Mouse (Mus musculus): ENCODE results near the gene Pilra. TPM values are rescaled to one million over a fixed set of nuclear protein-coding genes. Genes with fewer than 3 reads are reported as not detected.

Pilra gene
- polyA plus RNA-seq, 1 experiment from 2014 or later: 1.1 TPM

GRCm38 (mm10) chr5:137778635-137779034 is 57.4 kb downstream of the Pilra start, which contains the start of gene Ppp1r35:
Gene Ppp1r35, plus strand, starts transcription at chr5:137778849.
- under 1% methylated on average over 29 of the region's 31 CpGs for WGBS

DNA sequence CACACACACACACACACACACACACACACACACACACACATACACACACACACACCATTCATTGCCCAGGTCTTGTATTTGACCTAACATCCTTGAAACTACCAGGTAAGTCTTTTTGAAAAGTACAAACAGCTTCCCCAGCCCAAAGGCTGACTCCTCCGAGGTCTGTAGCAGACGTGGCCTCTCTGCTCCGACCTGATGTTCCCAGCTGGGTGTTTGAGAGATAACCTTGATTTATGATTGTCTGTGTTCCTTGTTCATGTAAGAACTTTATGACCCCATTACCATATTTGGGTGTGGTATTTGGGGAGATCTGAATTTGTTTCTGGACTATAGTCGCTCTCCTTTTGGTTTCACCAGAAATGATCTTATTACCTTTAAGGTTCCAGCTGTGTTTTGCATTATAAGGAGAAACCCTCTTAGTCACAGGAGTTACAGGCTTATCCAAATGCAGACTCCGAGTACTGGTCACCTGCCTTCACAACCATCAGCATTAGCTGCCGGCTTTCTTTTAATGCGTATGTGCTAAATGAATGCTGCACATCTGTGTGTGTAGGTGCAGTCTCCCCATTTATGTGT is 58.7 kb downstream of the Pilra start:
- WGBS: 60% methylated on average over 7 of the region's 7 CpGs
- no peak overlapping the region for H3K9ac ChIP-seq (ENCODE audit: low read depth, low read length)
- H3K9me3 ChIP-seq (ENCODE audit: control insufficient read depth, low read length): no peaks in the 10 kb centered on the region
- H3K4me1 ChIP-seq (ENCODE audit: control insufficient read depth, insufficient read depth, low read length): 0 out of 2 replicates have a peak, but pooled peaks cover 4% of the 10 kb centered on the region
- no peak overlapping the region for H3K27ac ChIP-seq (ENCODE audit: low read depth, low read length)
- no peak for ATAC-seq (ENCODE audit: low FRiP score, low TSS enrichment)
- H3K4me3 ChIP-seq (ENCODE audit: low read length): no peak overlapping the region
- no peaks in the 10 kb centered on the region for H3K27me3 ChIP-seq (ENCODE audit: control insufficient read depth, insufficient read depth, low read length)
- no peak overlapping the region for H3K4me2 ChIP-seq (replicated peaks; ENCODE audit: low read depth, low read length)
- H3K36me3 ChIP-seq (ENCODE audit: control insufficient read depth, insufficient read depth, low read length): peaks cover 24% of the 10 kb centered on the region

More at GRCm38 (mm10) chr5:137778635-137779034, 57.4 kb downstream of the Pilra start, which contains the start of gene Ppp1r35:
- peak; percentile 95 for ATAC-seq (ENCODE audit: low FRiP score, low TSS enrichment)
- peaks cover 37% of the 10 kb centered on the region for H3K36me3 ChIP-seq (ENCODE audit: control insufficient read depth, insufficient read depth, low read length)
- peaks cover 14% of the 10 kb centered on the region for H3K4me1 ChIP-seq (ENCODE audit: control insufficient read depth, insufficient read depth, low read length)
- H3K9me3 ChIP-seq (ENCODE audit: control insufficient read depth, low read length): no peaks in the 10 kb centered on the region
- H3K4me3 ChIP-seq (ENCODE audit: low read length): peak within 1 kb of the TSS; percentile 94
- no peaks in the 10 kb centered on the region for H3K27me3 ChIP-seq (ENCODE audit: control insufficient read depth, insufficient read depth, low read length)
- H3K27ac ChIP-seq (ENCODE audit: low read depth, low read length): peak within 1 kb of the TSS; percentile 86
- H3K4me2 ChIP-seq (replicated peaks; ENCODE audit: low read depth, low read length): peak within 1 kb of the TSS; percentile 96
- H3K9ac ChIP-seq (ENCODE audit: low read depth, low read length): peak within 1 kb of the TSS; percentile 90

GRCm38 (mm10) chr5:137776408-137776918 is 59.6 kb downstream of the Pilra start:
- H3K4me1 ChIP-seq (ENCODE audit: control insufficient read depth, insufficient read depth, low read length): 0 out of 2 replicates have a peak, but pooled peaks cover 4% of the 10 kb centered on the region
- no peak overlapping the region for H3K27ac ChIP-seq (ENCODE audit: low read depth, low read length)
- WGBS: 29% methylated on average over 5 of the region's 5 CpGs
- H3K9me3 ChIP-seq (ENCODE audit: control insufficient read depth, low read length): no peaks in the 10 kb centered on the region
- no peaks in the 10 kb centered on the region for H3K27me3 ChIP-seq (ENCODE audit: control insufficient read depth, insufficient read depth, low read length)
- no peak overlapping the region for H3K9ac ChIP-seq (ENCODE audit: low read depth, low read length)
- no peak overlapping the region for H3K4me3 ChIP-seq (ENCODE audit: low read length)
- no peak overlapping the region for H3K4me2 ChIP-seq (replicated peaks; ENCODE audit: low read depth, low read length)
- 0 out of 2 replicates have a peak, but pooled peaks have one; percentile 36 for ATAC-seq (ENCODE audit: low FRiP score, low TSS enrichment)
- H3K36me3 ChIP-seq (ENCODE audit: control insufficient read depth, insufficient read depth, low read length): peaks cover 15% of the 10 kb centered on the region

DNA sequence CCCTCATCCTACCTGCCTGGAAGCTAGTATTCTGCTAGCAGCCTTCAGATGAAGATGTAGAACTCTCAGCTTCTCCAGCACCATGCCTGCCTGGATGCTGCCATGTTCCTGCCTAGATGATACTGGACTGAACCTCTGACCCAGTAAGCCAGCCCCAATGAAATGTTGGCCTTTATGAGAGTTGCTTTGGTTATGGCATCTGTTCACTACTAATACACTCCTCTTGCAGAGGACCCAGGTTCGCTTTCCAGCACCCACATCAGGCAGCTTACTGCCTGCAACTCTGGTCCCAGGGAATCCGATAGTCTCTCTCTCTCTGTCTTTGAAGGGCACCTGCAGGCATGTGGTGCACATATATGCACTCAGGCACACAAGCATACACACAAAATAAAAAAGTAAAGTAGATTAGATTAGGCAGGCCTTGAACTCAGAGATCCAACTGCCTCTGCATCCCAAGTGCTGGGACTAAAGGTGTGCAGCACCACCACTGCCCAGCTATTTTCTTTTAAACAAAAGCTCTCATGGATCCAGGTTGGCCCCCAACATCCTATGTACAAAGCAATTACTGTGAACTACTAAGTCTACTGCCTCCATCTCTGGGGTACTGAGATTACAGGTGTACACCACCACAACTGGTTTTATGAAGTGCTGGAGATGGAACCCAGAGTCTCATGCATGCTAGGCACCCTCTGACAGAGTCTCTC is 60.3 kb downstream of the Pilra start:
- Histone ChIP-seq H3K27ac (ENCODE audit: low read depth, low read length) (no peak overlapping the region), H3K9me3 (ENCODE audit: control insufficient read depth, low read length) (no peaks in the 10 kb centered on the region), H3K4me1 (ENCODE audit: control insufficient read depth, insufficient read depth, low read length) (0 out of 2 replicates have a peak, but pooled peaks cover 4% of the 10 kb centered on the region), H3K36me3 (ENCODE audit: control insufficient read depth, insufficient read depth, low read length) (peaks cover 9% of the 10 kb centered on the region), H3K4me3 (ENCODE audit: low read length) (no peak overlapping the region), H3K27me3 (ENCODE audit: control insufficient read depth, insufficient read depth, low read length) (no peaks in the 10 kb centered on the region), H3K4me2 (replicated peaks; ENCODE audit: low read depth, low read length) (no peak overlapping the region), H3K9ac (ENCODE audit: low read depth, low read length) (no peak overlapping the region)
- no peak for ATAC-seq (ENCODE audit: low FRiP score, low TSS enrichment)
- 95% methylated on average over 2 of the region's 2 CpGs for WGBS

GRCm38 (mm10) chr5:137772755-137773154 is 63.3 kb downstream of the Pilra start:
- Histone ChIP-seq H3K9me3 (ENCODE audit: control insufficient read depth, low read length) (no peaks in the 10 kb centered on the region), H3K4me3 (ENCODE audit: low read length) (no peak overlapping the region), H3K36me3 (ENCODE audit: control insufficient read depth, insufficient read depth, low read length) (no peaks in the 10 kb centered on the region), H3K4me2 (replicated peaks; ENCODE audit: low read depth, low read length) (no peak overlapping the region), H3K4me1 (ENCODE audit: control insufficient read depth, insufficient read depth, low read length) (no peaks in the 10 kb centered on the region), H3K9ac (ENCODE audit: low read depth, low read length) (no peak overlapping the region), H3K27ac (ENCODE audit: low read depth, low read length) (no peak overlapping the region), H3K27me3 (ENCODE audit: control insufficient read depth, insufficient read depth, low read length) (no peaks in the 10 kb centered on the region)
- no peak for ATAC-seq (ENCODE audit: low FRiP score, low TSS enrichment)

Other genes with a start within 250 kb of the Pilra start
- gene Mospd3, start 235.2 kb downstream of the Pilra start, polyA plus RNA-seq (2014; fragmentation: Nextera tagmentation; extraction: Ambion mirVana): 25.4 and 27.6 TPM in 2 replicates
- gene Pcolce, start 222.5 kb downstream of the Pilra start, polyA plus RNA-seq (2014; fragmentation: Nextera tagmentation; extraction: Ambion mirVana): 96.0 and 97.6 TPM in 2 replicates
- gene Fbxo24, start 207.3 kb downstream of the Pilra start, polyA plus RNA-seq (2014; fragmentation: Nextera tagmentation; extraction: Ambion mirVana): not detected in 2 replicates
- gene Lrch4, start 207.2 kb downstream of the Pilra start, polyA plus RNA-seq (2014; fragmentation: Nextera tagmentation; extraction: Ambion mirVana): 37.6 and 43.2 TPM in 2 replicates
- 5.7 and 12.5 TPM in 2 replicates for gene Gm20605, start 207.1 kb downstream of the Pilra start, polyA plus RNA-seq (2014; fragmentation: Nextera tagmentation; extraction: Ambion mirVana)
- gene Sap25, start 194.9 kb downstream of the Pilra start, polyA plus RNA-seq (2014; fragmentation: Nextera tagmentation; extraction: Ambion mirVana): 9.3 and 10.1 TPM in 2 replicates
- gene Irs3, start 190.6 kb downstream of the Pilra start, polyA plus RNA-seq (2014; fragmentation: Nextera tagmentation; extraction: Ambion mirVana): 0.43 and 0.84 TPM in 2 replicates
- 14.4 and 14.8 TPM in 2 replicates for gene Agfg2, start 151.6 kb downstream of the Pilra start, polyA plus RNA-seq (2014; fragmentation: Nextera tagmentation; extraction: Ambion mirVana)
- 0.56 and 1.1 TPM in 2 replicates for gene Nyap1, start 94.7 kb downstream of the Pilra start, polyA plus RNA-seq (2014; fragmentation: Nextera tagmentation; extraction: Ambion mirVana)
- gene Tsc22d4, start 90.6 kb downstream of the Pilra start, polyA plus RNA-seq (2014; fragmentation: Nextera tagmentation; extraction: Ambion mirVana): 104 and 121 TPM in 2 replicates
- 41.6 and 54.8 TPM in 2 replicates for gene Ppp1r35, start 57.4 kb downstream of the Pilra start, polyA plus RNA-seq (2014; fragmentation: Nextera tagmentation; extraction: Ambion mirVana)
- 11.8 and 16.4 TPM in 2 replicates for gene Mepce, start 48.6 kb downstream of the Pilra start, polyA plus RNA-seq (2014; fragmentation: Nextera tagmentation; extraction: Ambion mirVana)
- 21.8 and 27.4 TPM in 2 replicates for gene Zcwpw1, start 48.5 kb downstream of the Pilra start, polyA plus RNA-seq (2014; fragmentation: Nextera tagmentation; extraction: Ambion mirVana)
- gene Pilrb1, start 21.8 kb upstream of the Pilra start, polyA plus RNA-seq (2014; fragmentation: Nextera tagmentation; extraction: Ambion mirVana): 0.31 and 0.84 TPM in 2 replicates
- gene Pilrb2, start 35.5 kb upstream of the Pilra start, polyA plus RNA-seq (2014; fragmentation: Nextera tagmentation; extraction: Ambion mirVana): 0.61 and 0.76 TPM in 2 replicates
- gene Cyp3a13, start 85.3 kb upstream of the Pilra start, polyA plus RNA-seq (2014; fragmentation: Nextera tagmentation; extraction: Ambion mirVana): not detected in 2 replicates
- not detected in 2 replicates for gene Gjc3, start 126.8 kb upstream of the Pilra start, polyA plus RNA-seq (2014; fragmentation: Nextera tagmentation; extraction: Ambion mirVana)
- gene Azgp1, start 145.2 kb upstream of the Pilra start, polyA plus RNA-seq (2014; fragmentation: Nextera tagmentation; extraction: Ambion mirVana): not detected in 2 replicates
- gene Smok3a, start 185.0 kb upstream of the Pilra start, polyA plus RNA-seq (2014; fragmentation: Nextera tagmentation; extraction: Ambion mirVana): not detected in 2 replicates
- not detected in 2 replicates for gene Smok3b, start 185.1 kb upstream of the Pilra start, polyA plus RNA-seq (2014; fragmentation: Nextera tagmentation; extraction: Ambion mirVana)
- gene Smok3c, start 216.9 kb upstream of the Pilra start, polyA plus RNA-seq (2014; fragmentation: Nextera tagmentation; extraction: Ambion mirVana): not detected in 2 replicates
- gene Zkscan1, start 248.8 kb upstream of the Pilra start, polyA plus RNA-seq (2014; fragmentation: Nextera tagmentation; extraction: Ambion mirVana): 16.5 and 33.7 TPM in 2 replicates